Mouse (Mus musculus) 3134 (cell line): ENCODE measurements around the gene Mdga2.

Experiments
- DNase-seq: peaks from one replicate; pipeline ENCODE4 v3.0.0-alpha.2; 2011; ENCODE audit warnings: low spot score; ENCODE audit not compliant: insufficient read length; ENCODE audit errors: extremely low read depth

Gene Mdga2

DNA sequence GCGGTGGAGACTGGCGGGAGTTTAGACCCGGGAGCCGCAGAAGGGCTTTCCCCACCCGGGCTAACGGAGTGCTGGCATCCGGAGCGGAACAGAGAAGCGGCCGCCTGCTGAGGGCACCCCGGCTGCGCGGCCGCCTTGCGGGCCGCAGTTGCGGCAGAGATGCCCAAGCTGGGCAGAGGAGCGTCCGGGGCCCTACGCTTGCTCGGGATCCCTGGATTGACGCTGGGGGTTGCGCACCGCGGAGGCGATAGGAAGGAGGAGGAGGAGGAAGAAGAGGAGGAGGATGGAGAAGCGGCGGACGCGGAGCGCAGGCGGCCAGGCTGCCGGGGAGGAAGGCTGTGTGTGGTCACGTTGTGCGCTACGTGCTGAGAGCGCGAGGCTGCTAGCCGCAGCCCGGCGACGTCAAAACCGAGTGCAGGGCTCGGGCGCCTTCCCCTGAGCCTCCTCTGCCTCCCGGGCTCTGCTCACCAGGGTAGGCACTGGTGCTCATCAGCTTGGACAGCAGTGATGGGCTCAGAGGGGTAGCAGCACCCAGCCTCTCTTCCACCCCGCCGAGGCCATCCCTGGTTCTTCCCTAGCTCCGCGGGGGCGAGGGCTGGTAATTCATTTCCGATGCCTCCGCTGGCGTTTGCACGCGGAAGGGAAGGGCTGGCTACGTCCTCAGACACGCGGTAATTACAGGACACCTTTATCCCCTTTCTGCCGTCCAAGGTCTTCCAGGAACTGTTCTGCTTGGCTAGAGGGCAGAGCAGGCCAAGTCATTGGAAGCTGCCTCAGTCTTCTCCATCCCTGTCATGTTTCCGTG is at the start of gene Mdga2:
Gene Mdga2 (minus strand): TSS at position 329 of the 805 bp plus-strand sequence.
- DNase-seq = peak; percentile 6

DNA sequence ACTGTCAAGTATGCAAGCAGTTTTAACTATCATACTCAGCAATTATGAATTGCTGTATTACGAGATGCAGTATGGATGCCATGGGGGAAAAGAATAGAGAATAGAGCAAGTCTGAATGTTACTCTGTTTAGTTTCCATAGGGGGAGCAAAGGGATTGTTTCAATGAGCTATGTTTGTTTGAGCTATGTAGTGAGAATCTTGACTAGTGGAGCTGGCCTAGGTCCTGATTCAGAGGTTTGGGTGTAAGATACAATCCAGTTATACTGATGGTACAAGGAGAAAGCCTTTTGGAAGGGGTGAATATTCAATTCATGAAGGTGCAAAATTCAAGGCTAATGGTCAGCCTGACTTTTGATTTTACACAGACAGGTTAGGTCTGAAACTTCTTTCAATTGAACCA is 45.1 kb upstream of the Mdga2 start:
- no peak for DNase-seq

DNA sequence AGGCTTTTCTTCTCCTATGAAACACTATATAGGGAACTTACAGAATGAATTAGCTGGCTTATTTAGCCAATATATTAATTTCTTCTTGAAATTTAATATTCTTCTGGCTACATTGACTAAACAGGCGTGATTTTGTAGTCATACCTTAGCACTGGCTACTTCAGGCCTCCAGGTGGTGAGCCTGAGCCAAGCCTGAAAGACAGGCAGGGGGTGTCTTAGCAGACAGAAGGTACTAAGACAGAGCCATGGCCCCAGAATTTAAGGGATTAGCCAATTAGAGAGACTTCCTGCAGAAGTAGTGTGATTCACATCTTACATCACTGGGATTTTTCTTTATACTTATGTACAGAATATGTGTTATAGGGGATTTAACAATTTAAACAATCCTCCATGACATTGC is 1.2 kb upstream of the Mdga2 start:
- DNase-seq = no peak

DNA sequence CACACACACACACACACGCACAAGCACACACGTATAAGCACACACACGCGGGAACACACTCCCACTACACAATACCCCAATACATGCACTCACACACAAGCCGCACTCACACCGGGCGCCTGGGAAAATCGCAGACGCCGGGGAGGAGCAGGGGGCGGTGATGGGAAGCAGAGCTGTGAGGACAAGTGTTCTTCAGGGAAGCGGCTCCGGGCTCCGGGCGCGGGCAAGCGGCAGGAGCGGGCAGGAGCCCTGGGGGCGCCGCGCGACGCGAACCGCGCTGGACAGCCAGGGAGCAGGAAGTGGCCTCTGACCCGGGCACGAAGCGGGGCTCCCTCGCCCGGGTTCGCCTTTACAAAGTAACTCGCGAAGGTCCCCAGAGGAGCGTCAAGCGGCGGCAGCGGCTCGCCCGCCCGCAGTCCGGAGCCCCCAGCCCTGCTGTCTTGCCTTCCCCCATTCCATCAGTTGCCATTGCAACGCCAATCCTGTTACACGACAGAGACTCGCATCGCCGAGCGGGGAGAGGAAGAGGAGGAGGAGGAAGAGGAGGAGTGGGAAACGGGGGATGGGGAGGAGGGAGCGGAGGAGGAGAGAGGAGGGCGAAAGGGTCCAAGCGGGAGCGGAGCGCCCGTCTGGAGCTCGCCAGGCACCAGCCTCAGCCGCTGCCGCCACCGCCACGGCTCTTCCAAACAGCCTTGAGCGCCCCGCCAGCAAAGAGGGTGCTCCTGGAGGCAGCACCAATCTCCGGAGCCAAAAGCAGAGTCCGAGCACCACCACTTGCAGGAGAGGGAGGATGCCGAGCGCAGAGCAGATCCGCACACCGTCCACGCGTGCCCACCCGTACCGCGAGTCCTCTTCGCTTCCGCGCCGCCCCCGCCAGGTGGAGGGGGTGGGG is 774 bp downstream of the Mdga2 start:
- DNase-seq = peak; percentile 5

DNA sequence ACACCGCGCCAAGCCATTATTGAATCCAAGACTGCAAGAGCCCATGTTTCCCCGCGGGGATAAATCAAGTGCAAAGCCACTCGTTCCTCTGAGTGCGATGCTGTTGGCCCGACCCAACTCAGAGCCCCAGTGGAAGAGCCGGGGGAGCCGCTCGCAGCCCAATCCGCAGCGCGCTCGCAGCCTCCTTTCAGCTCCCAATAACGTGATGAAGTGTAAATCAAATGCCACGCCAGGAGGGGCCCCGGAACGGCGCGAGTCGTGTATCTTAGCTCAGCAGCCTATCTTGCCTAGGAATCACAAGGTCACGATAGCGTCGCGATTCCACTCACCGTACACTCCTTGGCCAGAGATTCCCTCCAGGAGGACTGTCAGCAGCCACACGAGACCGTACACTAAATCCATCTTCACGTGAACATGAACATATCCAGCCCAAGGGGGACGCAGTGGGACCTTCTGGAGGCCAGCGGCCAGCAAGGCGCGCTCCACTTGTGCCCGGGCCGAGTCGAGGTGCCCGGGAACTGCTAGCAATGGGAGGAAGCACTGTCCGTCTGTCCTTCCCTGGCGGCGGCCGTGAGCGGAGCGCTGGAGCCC is 1.6 kb downstream of the Mdga2 start:
- DNase-seq = peak; percentile 4

DNA sequence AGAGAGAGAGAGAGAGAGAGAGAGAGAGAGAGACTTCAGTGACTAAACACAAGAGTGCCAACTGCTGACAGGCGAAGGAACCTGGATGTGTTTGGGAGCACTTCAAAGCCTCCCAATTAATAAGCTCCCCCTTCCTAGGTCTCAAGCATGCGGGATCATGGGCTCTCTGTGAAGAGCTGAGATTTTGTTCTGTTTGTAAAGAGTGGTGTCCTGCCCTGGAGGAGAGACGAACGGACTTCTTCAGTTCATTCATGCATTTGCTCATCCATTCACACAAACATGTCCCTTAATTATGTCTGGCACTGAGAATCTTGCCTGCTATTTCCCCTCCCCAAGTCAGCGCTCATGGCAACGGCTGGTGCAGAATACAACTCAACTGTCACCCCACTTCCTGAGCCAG is 2.3 kb downstream of the Mdga2 start:
- no peak for DNase-seq

DNA sequence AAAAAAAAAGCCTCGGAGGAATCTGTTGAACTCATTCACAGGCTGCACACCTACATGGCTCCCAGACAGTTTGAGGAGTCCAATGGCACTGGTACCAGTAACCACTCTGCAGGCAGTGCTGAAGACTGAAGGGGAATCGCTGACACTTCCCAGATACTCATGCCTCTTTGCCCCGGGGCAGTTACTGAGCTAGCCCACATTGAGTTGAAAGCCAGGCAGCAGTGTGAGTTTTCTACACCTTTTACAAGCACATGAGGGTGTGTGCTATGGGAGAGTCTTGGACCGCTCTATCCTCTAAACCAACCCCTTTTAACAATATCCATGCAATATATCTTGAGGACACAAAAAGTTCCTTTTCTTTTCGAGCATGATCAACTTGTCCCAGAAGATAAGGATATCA is 2.8 kb downstream of the Mdga2 start:
- no peak for DNase-seq

DNA sequence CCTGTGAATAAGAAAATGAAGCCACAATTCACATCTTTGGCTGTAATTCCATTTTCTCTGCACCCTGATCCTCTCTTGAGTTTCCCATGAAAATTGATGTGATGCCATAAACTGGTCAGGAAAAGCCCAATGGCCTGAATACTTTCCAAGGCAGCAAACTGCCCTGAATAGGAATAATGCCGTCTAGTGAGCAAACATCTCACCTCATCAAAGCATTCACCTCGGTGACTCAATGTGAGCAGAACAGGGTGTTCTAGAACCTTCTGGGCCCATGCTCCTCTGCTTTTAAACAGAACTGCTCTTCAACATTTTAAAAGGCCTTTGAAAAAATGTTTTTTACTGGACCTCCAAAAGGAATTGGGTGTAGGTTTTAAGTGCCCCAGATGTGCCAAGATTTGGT is 9.5 kb downstream of the Mdga2 start:
- no peak for DNase-seq

DNA sequence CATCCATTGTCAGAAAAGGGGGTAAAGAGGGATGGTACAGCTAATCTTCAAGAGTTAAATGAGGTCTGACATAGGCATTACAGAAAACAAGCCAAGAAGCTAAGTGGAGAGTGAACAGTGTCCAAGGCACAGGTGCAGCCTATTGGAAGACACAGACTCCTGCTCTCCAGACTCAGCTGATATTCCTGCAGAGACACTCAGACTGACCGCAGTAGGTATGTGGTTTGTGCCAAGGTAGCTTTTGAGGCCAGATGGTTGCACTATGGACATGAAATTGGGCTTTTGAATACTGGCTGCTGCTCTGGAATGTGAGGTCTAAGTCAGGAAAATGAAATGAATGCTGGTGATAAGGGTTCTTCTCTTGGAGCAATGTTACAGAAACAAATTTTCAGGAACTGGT is 44.2 kb downstream of the Mdga2 start:
- DNase-seq = no peak

DNA sequence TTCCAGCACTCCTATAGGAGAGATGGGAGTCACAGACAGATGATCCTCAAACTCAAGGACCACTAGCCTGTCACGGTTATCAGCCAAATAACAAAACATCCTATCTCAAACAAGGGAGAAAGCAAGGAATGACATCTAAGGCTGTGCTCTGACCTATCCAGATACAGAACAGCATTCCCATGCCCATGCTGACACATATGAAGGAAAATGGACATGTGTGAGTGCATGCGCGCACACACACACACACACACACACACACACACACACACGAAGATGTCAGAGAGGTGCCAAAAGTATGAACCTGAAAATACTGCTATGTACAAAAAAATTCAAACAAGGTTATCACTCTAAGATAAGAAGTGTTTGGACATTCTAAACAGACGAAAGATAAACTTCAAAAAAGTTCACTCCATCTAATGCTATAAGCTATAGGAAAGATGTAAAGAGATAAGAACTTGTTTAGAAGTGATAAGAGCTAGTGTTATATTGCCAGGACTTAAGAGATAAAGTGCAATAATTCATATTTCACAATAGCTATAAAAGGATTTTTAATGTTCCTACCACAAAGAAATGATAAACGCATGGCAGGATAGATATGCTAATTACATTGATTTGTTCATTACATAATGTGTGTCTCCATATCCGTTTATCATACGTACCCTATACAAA is 65.6 kb downstream of the Mdga2 start:
- DNase-seq = no peak

DNA sequence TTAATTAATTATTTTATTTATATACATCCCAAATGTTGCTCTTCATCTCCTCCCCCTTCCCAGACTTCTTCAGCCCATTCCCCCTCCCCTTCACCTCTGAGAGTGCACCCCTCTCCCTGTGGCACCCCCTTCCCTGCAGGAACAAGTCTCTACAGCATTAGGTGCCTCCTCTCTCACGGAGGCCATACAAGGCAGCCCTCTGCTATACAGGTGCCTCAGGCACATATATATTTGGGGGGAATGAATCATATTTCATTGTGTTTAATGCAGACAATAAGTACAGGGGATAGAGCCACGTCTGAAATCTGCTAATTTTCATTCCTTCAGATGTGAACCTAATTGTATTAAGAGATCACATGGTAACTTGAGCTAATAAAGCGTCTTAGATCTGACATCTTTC is 69.3 kb downstream of the Mdga2 start:
- DNase-seq = no peak

DNA sequence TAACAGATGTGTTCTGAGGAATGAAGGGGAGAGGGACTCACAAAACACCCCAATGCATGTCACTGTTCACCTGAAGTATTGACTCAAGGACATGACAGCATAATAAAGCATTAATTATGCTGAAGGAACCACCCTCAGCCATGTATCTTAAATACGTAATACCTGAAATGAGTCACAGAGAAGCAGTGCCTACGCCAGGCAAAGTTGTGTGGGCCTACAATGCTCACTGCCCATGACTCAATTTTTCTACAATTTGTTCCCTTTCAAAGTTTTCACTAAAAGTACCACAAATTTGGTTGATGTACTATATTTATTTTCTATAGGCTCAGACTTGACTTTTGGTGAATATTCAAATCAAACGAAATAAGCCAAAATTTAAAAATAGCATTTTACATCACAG is 80.7 kb downstream of the Mdga2 start:
- no peak for DNase-seq

DNA sequence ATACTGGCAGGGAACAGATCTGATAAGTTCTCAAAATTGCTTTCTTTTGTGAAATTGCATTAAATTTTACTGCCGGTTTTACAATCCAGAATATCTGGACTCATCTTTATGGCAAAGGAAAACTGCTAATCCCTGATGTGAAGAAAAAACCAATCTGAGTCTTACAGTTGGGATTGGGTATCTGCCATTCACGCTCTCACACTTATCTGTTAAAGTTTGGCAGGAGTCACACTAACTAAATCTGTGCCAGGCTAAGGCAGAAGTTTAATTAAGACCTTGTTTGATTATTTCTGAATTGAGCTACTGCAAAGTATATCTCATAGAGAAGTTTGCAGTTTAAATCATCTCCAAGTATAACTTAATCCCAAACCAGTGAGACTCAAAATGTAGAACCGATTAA is 82.2 kb downstream of the Mdga2 start:
- DNase-seq = no peak

DNA sequence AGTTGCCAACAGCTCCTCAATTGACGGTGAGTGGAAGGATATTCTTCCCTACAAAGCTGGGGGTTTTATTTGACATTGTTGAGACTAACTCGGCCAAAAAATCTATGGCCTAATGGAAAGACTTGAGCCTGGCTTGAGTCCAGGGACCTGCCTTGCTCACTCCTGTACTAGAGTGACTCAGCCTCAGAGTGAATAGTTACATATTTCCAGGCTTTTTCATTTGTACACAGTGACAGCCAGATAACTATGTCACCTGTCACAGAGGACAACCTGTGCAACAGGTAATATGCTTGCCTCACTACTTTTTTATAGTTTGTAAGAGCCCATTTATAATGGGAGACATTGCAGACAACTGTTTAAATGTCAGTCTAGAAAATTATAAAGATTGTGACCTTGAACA is 94.9 kb downstream of the Mdga2 start:
- DNase-seq = no peak

DNA sequence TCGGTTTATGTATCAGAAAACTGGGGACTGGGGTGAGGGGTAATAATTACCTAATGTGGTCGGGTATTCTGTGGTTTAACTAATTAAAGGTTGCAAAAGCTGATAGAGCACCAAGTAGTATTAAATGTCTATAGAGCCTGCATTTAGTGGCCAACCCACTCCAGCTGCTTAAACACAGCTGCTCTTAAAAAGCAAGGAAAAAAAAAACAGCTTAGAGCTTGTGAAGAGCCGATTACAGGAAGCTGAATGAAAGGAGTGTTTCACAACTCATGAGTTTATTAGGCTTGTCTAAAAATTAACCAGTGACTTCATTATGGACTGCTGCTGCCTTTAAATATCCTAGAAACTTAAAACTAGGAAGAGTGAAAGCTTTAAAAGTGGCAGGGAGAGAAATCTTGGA is 98.5 kb downstream of the Mdga2 start:
- DNase-seq = no peak

DNA sequence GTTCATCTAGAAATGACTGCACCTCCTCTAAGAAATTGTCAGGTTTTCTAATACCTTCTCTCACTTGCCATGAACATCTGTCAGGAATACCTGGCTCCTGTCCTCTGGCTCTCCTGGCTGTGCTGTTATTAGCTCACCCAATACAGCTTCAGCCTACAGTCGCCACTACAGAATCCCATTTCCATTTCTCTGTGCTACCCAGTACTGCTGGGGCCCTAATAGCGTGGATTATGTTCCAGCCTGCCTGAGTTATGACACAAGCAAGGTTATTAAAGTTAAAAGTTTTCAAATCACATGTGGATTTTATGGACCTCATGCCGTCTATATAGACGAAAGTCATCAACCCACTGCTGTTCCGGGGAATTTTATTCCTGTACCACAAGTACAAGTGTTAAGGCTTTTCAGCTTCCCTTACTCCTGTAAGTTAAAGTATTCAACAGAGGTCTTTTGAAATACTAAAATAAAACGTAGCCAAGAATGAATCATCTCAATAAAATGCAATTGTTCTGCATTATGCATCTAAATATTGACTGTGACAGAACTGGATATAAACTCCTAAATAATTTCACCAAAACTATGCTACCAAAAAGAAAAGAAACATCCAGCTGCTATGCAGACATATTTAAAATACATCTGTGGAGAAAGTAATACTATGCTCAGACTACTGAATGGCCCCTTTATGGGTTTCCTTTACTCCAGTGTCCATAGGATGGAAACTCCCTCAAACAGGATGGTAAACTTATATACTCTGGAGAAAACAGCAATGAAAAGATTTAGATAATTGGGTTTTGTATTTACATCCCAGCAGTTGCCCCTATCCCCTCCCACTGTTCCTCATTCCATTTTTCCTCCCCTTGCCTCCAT is 103.5 kb downstream of the Mdga2 start:
- no peak for DNase-seq

DNA sequence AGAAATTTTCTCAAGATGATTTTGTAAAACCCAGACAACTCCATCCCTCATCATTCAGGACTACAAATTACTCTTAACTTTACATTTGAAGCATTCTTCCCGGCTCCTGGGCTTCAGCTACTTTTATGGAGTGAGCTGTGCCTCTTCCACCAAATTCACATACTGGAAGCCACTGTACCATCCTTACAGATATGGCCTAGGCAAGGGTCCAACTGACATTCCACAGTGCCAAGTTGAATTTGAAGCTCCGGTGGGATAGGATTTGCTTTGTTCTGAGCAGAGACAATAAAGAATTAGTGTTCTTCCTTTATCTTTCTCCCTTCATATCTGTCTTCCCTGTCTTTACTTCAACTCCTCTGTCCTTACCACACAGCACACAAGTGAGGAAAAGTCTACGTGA is 118.2 kb downstream of the Mdga2 start:
- DNase-seq = no peak

DNA sequence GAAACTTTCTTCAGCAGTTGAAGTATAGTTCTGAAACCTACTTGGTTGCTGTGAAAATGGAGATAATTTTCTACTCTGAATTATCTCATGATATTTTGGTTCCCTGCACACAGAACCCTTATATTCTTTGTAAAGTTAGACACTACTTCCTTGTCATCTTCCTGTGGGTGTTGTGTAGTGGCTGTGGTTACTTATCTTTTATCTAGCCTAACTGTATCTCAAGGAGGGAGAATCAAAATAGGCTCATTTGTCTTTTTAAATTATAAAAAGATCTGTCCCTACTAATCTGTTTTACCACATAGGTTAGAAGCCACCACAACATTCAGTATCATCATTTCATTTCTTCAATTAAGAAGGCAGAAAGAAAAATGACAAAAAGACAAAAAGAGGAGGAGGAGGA is 127.9 kb downstream of the Mdga2 start:
- DNase-seq = no peak

DNA sequence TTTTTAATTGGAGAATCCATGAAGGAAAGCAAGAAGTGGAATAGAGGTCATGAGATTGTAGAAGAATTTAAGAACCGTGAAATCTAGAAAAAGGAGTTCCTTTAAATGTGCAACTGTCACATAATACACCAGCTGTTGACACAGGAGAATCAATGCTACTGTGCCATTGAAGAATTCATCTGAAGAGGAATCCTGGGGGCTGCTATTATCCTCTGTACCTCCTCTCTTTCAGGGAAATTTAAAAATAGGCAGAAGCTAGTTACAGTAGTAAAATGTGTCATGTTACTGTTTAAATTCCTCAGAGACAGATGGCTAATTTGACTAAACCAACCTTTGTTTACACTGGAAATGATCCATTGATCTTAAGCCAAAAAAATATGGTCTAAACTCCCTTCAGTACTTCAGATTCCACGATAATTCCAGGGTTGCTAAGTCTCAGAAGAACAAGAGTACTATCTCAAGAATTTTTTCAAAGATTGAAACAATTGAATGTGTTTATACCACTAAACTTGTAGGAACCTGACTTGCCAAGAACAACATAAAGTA is 131.9 kb downstream of the Mdga2 start:
- DNase-seq = no peak
